ENCODE assay signal across 8 mouse cellular contexts in the genomic region with DNA sequence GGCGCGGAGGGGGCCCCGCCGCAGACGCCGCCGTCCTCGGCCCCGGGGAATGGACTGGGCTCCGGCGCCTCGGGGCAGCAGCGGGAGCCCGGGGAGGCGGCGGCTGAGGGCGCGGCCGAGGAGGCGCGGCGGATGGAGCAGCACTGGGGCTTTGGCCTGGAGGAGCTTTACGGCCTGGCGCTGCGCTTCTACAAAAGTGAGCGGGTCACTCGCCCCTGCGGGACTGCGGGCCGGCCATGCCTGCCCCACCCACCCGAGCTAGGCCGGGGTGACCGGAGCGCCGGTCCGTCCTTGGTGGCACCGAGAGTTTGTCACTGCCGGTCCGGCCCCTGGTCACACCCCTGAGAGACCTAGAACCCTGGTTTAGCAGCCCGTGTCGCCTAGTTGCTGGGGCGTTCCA. TPM values are rescaled to one million over a fixed set of nuclear protein-coding genes. Genes with fewer than 3 reads are reported as not detected.
DNase-seq lines count a peak whose midpoint lies in the region; ATAC-seq and TF ChIP-seq lines count a peak whose summit lies in the region.

No protein-coding gene starts in this region.

- H3K4me3 ChIP-seq in kidney, embryonic 15.5 days (replicated peaks): peak overlapping the region; percentile 99
- peak overlapping the region; percentile 93 for H3K4me3 ChIP-seq in brown adipose tissue, adult 24 weeks (ENCODE audit: insufficient read depth, low read depth, low read length)
- peak overlapping the region; percentile 99 for H3K4me3 ChIP-seq in hindbrain, embryonic 12.5 days
- H3K4me3 ChIP-seq in lung, embryonic 14.5 days (ENCODE audit: low read depth, low read length): peak overlapping the region; percentile 100
- peak overlapping the region; percentile 90 for H3K4me3 ChIP-seq in small intestine, adult 2 months (ENCODE audit: low read depth, low read length)

- no peaks in the 10 kb centered on the region for H3K9me3 ChIP-seq in kidney, embryonic 15.5 days (replicated peaks)
- no peaks in the 10 kb centered on the region for H3K9me3 ChIP-seq in hindbrain, embryonic 12.5 days (replicated peaks)
- no peaks in the 10 kb centered on the region for H3K9me3 ChIP-seq in lung, embryonic 14.5 days (ENCODE audit: low read depth, low read length)

- peak; percentile 87 for ATAC-seq in kidney, embryonic 15.5 days (replicated peaks; ENCODE audit: low FRiP score)
- ATAC-seq in hindbrain, embryonic 12.5 days (ENCODE audit: low FRiP score): peak; percentile 67; the same call in 1 of the 2 replicates
- peak; percentile 78 for ATAC-seq in lung, embryonic 14.5 days (ENCODE audit: insufficient read depth)

- no peak for TF ChIP-seq CTCF in lung, embryonic 14.5 days (IDR thresholded peaks at IDR 0.05; ENCODE audit: low read depth)
- TF ChIP-seq CTCF in small intestine, adult 2 months (IDR thresholded peaks at IDR 0.05; ENCODE audit: extremely low read depth, insufficient read length, insufficient replicate concordance, low read depth, low read length): no peak

- no peaks in the 10 kb centered on the region for H3K27me3 ChIP-seq in kidney, embryonic 15.5 days
- H3K27me3 ChIP-seq in hindbrain, embryonic 12.5 days: no peaks in the 10 kb centered on the region
- no peaks in the 10 kb centered on the region for H3K27me3 ChIP-seq in lung, embryonic 14.5 days (ENCODE audit: insufficient read depth, low read length)
- H3K27me3 ChIP-seq in small intestine, adult 2 months (ENCODE audit: control insufficient read depth, insufficient read depth, low read length): no peaks in the 10 kb centered on the region

- H3K4me1 ChIP-seq in kidney, embryonic 15.5 days: peaks cover 26% of the 10 kb centered on the region
- peaks cover 9% of the 10 kb centered on the region for H3K4me1 ChIP-seq in brown adipose tissue, adult 24 weeks (ENCODE audit: control insufficient read depth, insufficient read depth, insufficient read length, low read length)
- H3K4me1 ChIP-seq in hindbrain, embryonic 12.5 days: peaks cover 25% of the 10 kb centered on the region
- H3K4me1 ChIP-seq in lung, embryonic 14.5 days (ENCODE audit: insufficient read depth): peaks cover 11% of the 10 kb centered on the region
- peaks cover 4% of the 10 kb centered on the region; the same call in 1 of the 2 replicates for H3K4me1 ChIP-seq in small intestine, adult 2 months (ENCODE audit: control insufficient read depth, insufficient read depth, insufficient read length, low read length)

- H3K36me3 ChIP-seq in kidney, embryonic 15.5 days: no peaks in the 10 kb centered on the region
- no peaks in the 10 kb centered on the region for H3K36me3 ChIP-seq in hindbrain, embryonic 12.5 days
- H3K36me3 ChIP-seq in lung, embryonic 14.5 days (ENCODE audit: insufficient read depth): no peaks in the 10 kb centered on the region
- no peaks in the 10 kb centered on the region for H3K36me3 ChIP-seq in small intestine, adult 2 months (ENCODE audit: control insufficient read depth, insufficient read depth, low read length)

- no peak for DNase-seq in kidney, adult 18-20 months
- DNase-seq in lung, embryonic 14.5 days: no peak
- DNase-seq in thymus, postnatal 10 days (ENCODE audit: low spot score in 2 of 2): no peak
- DNase-seq in ovary, postnatal 36 days (ENCODE audit: low spot score): no peak

- WGBS in kidney, embryonic 15.5 days: under 1% methylated on average over 38 of the region's 42 CpGs
- WGBS in hindbrain, embryonic 12.5 days: under 1% methylated on average over 41 of the region's 42 CpGs
- WGBS in lung, embryonic 14.5 days: under 1% methylated on average over 42 of the region's 42 CpGs
- WGBS in small intestine, adult 2 months: under 1% methylated on average over 42 of the region's 42 CpGs

- no peak; the same call in 1 of the 2 replicates for TF ChIP-seq POLR2A in small intestine, adult 2 months (IDR thresholded peaks at IDR 0.05; ENCODE audit: low read depth, low read length)

- H3K9ac ChIP-seq in kidney, embryonic 15.5 days: peak overlapping the region; percentile 99
- H3K9ac ChIP-seq in hindbrain, embryonic 12.5 days: peak overlapping the region; percentile 94
- peak overlapping the region; percentile 97 for H3K9ac ChIP-seq in lung, embryonic 14.5 days

- H3K4me2 ChIP-seq in kidney, embryonic 15.5 days: peak overlapping the region; percentile 74
- H3K4me2 ChIP-seq in hindbrain, embryonic 12.5 days (replicated peaks): peak overlapping the region; percentile 63
- H3K4me2 ChIP-seq in lung, embryonic 14.5 days: peak overlapping the region; percentile 66

- peak overlapping the region; percentile 95 for H3K27ac ChIP-seq in kidney, embryonic 15.5 days
- H3K27ac ChIP-seq in brown adipose tissue, adult 24 weeks (replicated peaks; ENCODE audit: low read depth, low read length): peak overlapping the region; percentile 81
- peak overlapping the region; percentile 94 for H3K27ac ChIP-seq in hindbrain, embryonic 12.5 days
- H3K27ac ChIP-seq in lung, embryonic 14.5 days (ENCODE audit: low read depth): peak overlapping the region; percentile 91
- H3K27ac ChIP-seq in small intestine, adult 2 months (ENCODE audit: insufficient read depth, low read depth, low read length): peak overlapping the region; percentile 87

RNA-seq across cellular contexts. Expression of gene Acbd3, which starts 0.3 kb away (rescaled TPM):
- polyA plus RNA-seq in kidney, embryonic 15.5 days (2015; fragmentation: Nextera tagmentation; extraction: Ambion mirVana): 22.1 and 24.2 TPM in 2 replicates
- 20.8 and 22.1 TPM in 2 replicates for polyA plus RNA-seq in brown adipose tissue, adult 24 weeks (2012; ENCODE audit: insufficient read depth, insufficient read length, missing spikeins)
- polyA plus RNA-seq in hindbrain, embryonic 12.5 days (2016; fragmentation: Nextera tagmentation; extraction: Ambion mirVana): 31.5 and 32.7 TPM in 2 replicates
- 26.3 and 27.0 TPM in 2 replicates for polyA plus RNA-seq in lung, embryonic 14.5 days (2014; fragmentation: Nextera tagmentation; extraction: Ambion mirVana)
- polyA plus RNA-seq in small intestine, adult 2 months (2012; rRNA removed): 5.5 and 10.7 TPM in 2 replicates

RNA-seq across cellular contexts. Expression of gene Mixl1, which starts 29.3 kb away (rescaled TPM):
- polyA plus RNA-seq in kidney, embryonic 15.5 days (2015; fragmentation: Nextera tagmentation; extraction: Ambion mirVana): 0.39 and 0.59 TPM in 2 replicates
- not detected in 2 replicates for polyA plus RNA-seq in brown adipose tissue, adult 24 weeks (2012; ENCODE audit: insufficient read depth, insufficient read length, missing spikeins)
- polyA plus RNA-seq in hindbrain, embryonic 12.5 days (2016; fragmentation: Nextera tagmentation; extraction: Ambion mirVana): 0.09 and 0.18 TPM in 2 replicates
- 0.33 and 0.45 TPM in 2 replicates for polyA plus RNA-seq in lung, embryonic 14.5 days (2014; fragmentation: Nextera tagmentation; extraction: Ambion mirVana)
- polyA plus RNA-seq in small intestine, adult 2 months (2012; rRNA removed): not detected in 2 replicates
